Mouse (Mus musculus) CH12.LX (cell line): Measurements from ENCODE around the gene Olfr59. TPM values are rescaled to one million over a fixed set of nuclear protein-coding genes. Genes with fewer than 3 reads are reported as not detected.

ENCODE experiments used
- DNase-seq: peaks from one replicate; pipeline ENCODE4 v3.0.0-alpha.2; 2013; ENCODE audit errors: extremely low read depth
- H3K27ac ChIP-seq: 2 replicates; pipeline ENCODE4 v1.5.1; 2012; ENCODE audit warnings: low read depth, mild to moderate bottlenecking, control low read depth, moderate library complexity; ENCODE audit not compliant: insufficient read depth
- H3K27me3 ChIP-seq: replicated peaks from 2 replicates; pipeline ENCODE3; 2012; ENCODE audit warnings: inconsistent platforms
- H3K36me3 ChIP-seq, 2 experiments: replicated peaks in 1 of 2; 2 replicates each; pipeline versions ENCODE3 to v1.6.1; 2012; ENCODE audit warnings: inconsistent platforms in 1 of 2, low read length in 1 of 2, mild to moderate bottlenecking in 1 of 2, mixed read lengths in 1 of 2, moderate library complexity in 1 of 2; ENCODE audit not compliant: control insufficient read depth in 1 of 2, insufficient read depth in 1 of 2
- H3K4me1 ChIP-seq, 2 experiments: 2 replicates each; pipeline ENCODE4 v1.6.1; 2012; ENCODE audit warnings: inconsistent platforms in 1 of 2, moderate library complexity in 1 of 2; ENCODE audit not compliant: insufficient read depth in 2 of 2, control insufficient read depth in 1 of 2
- H3K4me2 ChIP-seq: 2 replicates; pipeline ENCODE4 v1.6.1; 2012; ENCODE audit warnings: low read depth, mild to moderate bottlenecking, control low read depth; ENCODE audit not compliant: poor library complexity, insufficient read depth, severe bottlenecking
- H3K4me3 ChIP-seq, 3 experiments: fragments of 150-350 bp in 1 of 3; sonication (generic) in 1 of 3; replicated peaks in 1 of 3; 2 replicates each; pipeline versions ENCODE3 to v1.5.1; 2011 to 2012; ENCODE audit warnings: low read depth in 2 of 3, low read length in 2 of 3, mild to moderate bottlenecking in 2 of 3, moderate library complexity in 2 of 3, control low read depth in 1 of 3, improper control_type of control experiment in 1 of 3, inconsistent platforms in 1 of 3, mixed read lengths in 1 of 3; ENCODE audit not compliant: poor library complexity in 1 of 3
- H3K79me2 ChIP-seq: replicated peaks from 2 replicates; pipeline ENCODE4 v1.6.1; 2012; ENCODE audit warnings: mild to moderate bottlenecking, moderate library complexity; ENCODE audit not compliant: control insufficient read depth, poor library complexity, insufficient read depth, severe bottlenecking; ENCODE audit errors: extremely low read depth
- H3K9ac ChIP-seq: 2 replicates; pipeline ENCODE4 v1.6.1; 2012; ENCODE audit warnings: low read depth, mild to moderate bottlenecking, control low read depth, moderate library complexity; ENCODE audit not compliant: insufficient read depth
- H3K9me3 ChIP-seq: replicated peaks from 2 replicates; pipeline ENCODE3; 2012; ENCODE audit warnings: low read length, inconsistent platforms, mixed read lengths
- BHLHE40 ChIP-seq: IDR thresholded peaks from 2 replicates; pipeline ENCODE4 v1.6.1; 2011; ENCODE audit warnings: mild to moderate bottlenecking, low read depth, low read length, improper control_type of control experiment
- HCFC1 ChIP-seq: IDR thresholded peaks from 2 replicates; pipeline ENCODE4 v1.6.1; 2012; ENCODE audit warnings: low read depth, mild to moderate bottlenecking, inconsistent platforms, low read length, improper control_type of control experiment
- IRF4 ChIP-seq: IDR thresholded peaks from 2 replicates; pipeline ENCODE4 v1.6.1; 2014; ENCODE audit warnings: low read depth, mild to moderate bottlenecking, inconsistent platforms, low read length, improper control_type of control experiment
- MAZ ChIP-seq: IDR thresholded peaks from 2 replicates; pipeline ENCODE4 v1.6.1; 2012; ENCODE audit warnings: low read depth, mild to moderate bottlenecking, inconsistent platforms, low read length, improper control_type of control experiment, moderate library complexity
- MXI1 ChIP-seq: IDR thresholded peaks from 2 replicates; pipeline ENCODE4 v1.6.1; 2011; ENCODE audit warnings: mild to moderate bottlenecking, low read depth, low read length, improper control_type of control experiment
- MYC ChIP-seq: IDR thresholded peaks from 2 replicates; pipeline ENCODE4 v1.6.1; 2011; ENCODE audit warnings: low read depth, mild to moderate bottlenecking, improper control_type of control experiment, low read length
- NRF1 ChIP-seq: IDR thresholded peaks from 2 replicates; pipeline ENCODE4 v1.6.1; 2014; ENCODE audit warnings: low read depth, mild to moderate bottlenecking, inconsistent platforms, low read length, improper control_type of control experiment, moderate library complexity
- POLR2AphosphoS2 ChIP-seq: IDR thresholded peaks from 2 replicates; pipeline ENCODE4 v1.6.1; 2011; ENCODE audit warnings: low read depth, low read length, improper control_type of control experiment
- RCOR1 ChIP-seq: conservative IDR thresholded peaks from 2 replicates; pipeline ENCODE4 v1.6.1; 2012; ENCODE audit warnings: low read depth, mild to moderate bottlenecking, inconsistent platforms, low read length, improper control_type of control experiment
- SIN3A ChIP-seq: IDR thresholded peaks from 2 replicates; pipeline ENCODE4 v1.6.1; 2012; ENCODE audit warnings: low read length, improper control_type of control experiment, inconsistent platforms
- SMC3 ChIP-seq: IDR thresholded peaks from 2 replicates; pipeline ENCODE4 v1.6.1; 2011; ENCODE audit warnings: low read depth, low read length, improper control_type of control experiment
- UBTF ChIP-seq: IDR thresholded peaks from 2 replicates; pipeline ENCODE4 v1.6.1; 2012; ENCODE audit warnings: low read depth, mild to moderate bottlenecking, inconsistent platforms, low read length, improper control_type of control experiment, moderate library complexity
- USF1 ChIP-seq: IDR thresholded peaks from 2 replicates; pipeline ENCODE4 v1.6.1; 2014; ENCODE audit warnings: low read depth, mild to moderate bottlenecking, inconsistent platforms, low read length, improper control_type of control experiment
- USF2 ChIP-seq: conservative IDR thresholded peaks from 2 replicates; pipeline ENCODE4 v1.6.1; 2011; ENCODE audit warnings: low read depth, low read length, improper control_type of control experiment
- ZC3H11A ChIP-seq: IDR thresholded peaks from 2 replicates; pipeline ENCODE4 v1.6.1; 2012; ENCODE audit warnings: low read depth, mild to moderate bottlenecking, inconsistent platforms, low read length, improper control_type of control experiment
- ZKSCAN1 ChIP-seq: IDR thresholded peaks from 2 replicates; pipeline ENCODE4 v1.6.1; 2012; ENCODE audit warnings: low read depth, inconsistent platforms, low read length, improper control_type of control experiment, borderline replicate concordance
- ZMIZ1 ChIP-seq: IDR thresholded peaks from 2 replicates; pipeline ENCODE4 v1.6.1; 2012; ENCODE audit warnings: low read depth, mild to moderate bottlenecking, inconsistent platforms, low read length, improper control_type of control experiment
- ZNF384 ChIP-seq: IDR thresholded peaks from 2 replicates; pipeline ENCODE4 v1.6.1; 2012; ENCODE audit warnings: low read depth, low read length, improper control_type of control experiment, inconsistent platforms
- dilution Hi-C: fragments of 300-500 bp; cut with MboI; formaldehyde crosslinking; loops from 2 replicates; pipeline ENCODE4 v1.14.3; 2020; ENCODE audit warnings: low sequenced_read_pairs; ENCODE audit not compliant: extremely low pct_unique_long_range_greater_than_20kb, extremely low pct_ligation_motif_present
- in situ Hi-C: fragments of 300-500 bp; cut with MboI; formaldehyde crosslinking; loops from 3 replicates; pipeline ENCODE4 v1.14.3; 2019; ENCODE audit warnings: low sequenced_read_pairs, low pct_ligation_motif_present, low pct_unique_long_range_greater_than_20kb, mixed read lengths
- polyA plus RNA-seq: library from polyadenylated mRNA; unstranded; fragments of >175 nt; gene quantifications from 2 replicates; pipeline ENCODE4 v1.2.1, GENCODE M21; 2012; ENCODE audit warnings: low read depth; ENCODE audit not compliant: insufficient read length
- total RNA-seq, 2 experiments: library from RNA; depleted of rRNA; stranded (reverse); fragments of 300-350 nt in 1 of 2; fragments of >200 nt in 1 of 2; gene quantifications; 2 replicates each; pipeline ENCODE4 v1.2.3; 2012 to 2014

The Olfr59 gene
- total and polyA plus RNA-seq, 3 experiments: not detected

- dilution Hi-C loops: no loop called here
- TF ChIP-seq ZMIZ1 (no peak), ZC3H11A (no peak), UBTF (no peak), IRF4 (no peak), SMC3 (no peak), USF1 (no peak), BHLHE40 (no peak), ZKSCAN1 (no peak), MAZ (no peak), RCOR1 (no peak), NRF1 (no peak), USF2 (no peak), HCFC1 (no peak), ZNF384 (no peak)
- no peaks in the 10 kb centered on the region for H3K36me3 ChIP-seq
- H3K9me3 ChIP-seq: no peaks in the 10 kb centered on the region
- DNase-seq: no peak
- no peaks in the 10 kb centered on the region for H3K4me1 ChIP-seq
- peaks cover 54% of the 10 kb centered on the region for H3K27me3 ChIP-seq
- H3K79me2 ChIP-seq: no peaks in the 10 kb centered on the region
- in situ Hi-C loops: no loop called here
- no peak within 1 kb of the TSS for H3K27ac ChIP-seq
- no peak within 1 kb of the TSS for H3K4me2 ChIP-seq
- H3K9ac ChIP-seq: no peak within 1 kb of the TSS
- no peak within 1 kb of the TSS for H3K4me3 ChIP-seq
These were observed 24.0 kb upstream of the Olfr59 start, which contains the start of gene Olfr406 for GRCm38 (mm10) chr11:74259508-74259907. Gene Olfr406, plus strand, starts transcription at chr11:74259808.

DNA sequence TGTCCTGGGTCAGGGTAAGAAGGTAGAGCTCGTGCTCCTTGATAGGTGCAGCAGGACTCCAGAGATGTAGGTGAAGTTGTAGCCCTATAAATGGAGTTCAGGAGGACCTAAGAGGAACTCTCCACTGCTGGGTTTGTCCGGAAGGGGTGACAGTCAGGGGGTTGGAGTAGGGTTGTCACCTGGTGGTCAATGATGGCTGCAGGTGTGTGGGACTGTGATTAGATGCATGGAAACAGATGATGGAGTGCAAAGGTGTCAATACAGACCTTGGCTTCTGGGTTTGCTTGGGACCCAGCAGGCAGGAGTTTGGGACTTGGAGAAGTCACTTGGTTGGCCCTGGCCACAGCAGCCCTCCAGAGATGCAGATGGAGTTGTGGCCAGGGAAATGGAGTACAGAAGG is 3.7 kb downstream of the Olfr59 start:
- Histone ChIP-seq H3K4me2 (no peak overlapping the region), H3K9me3 (no peaks in the 10 kb centered on the region), H3K4me1 (no peaks in the 10 kb centered on the region), H3K27me3 (peaks cover 48% of the 10 kb centered on the region), H3K36me3 (no peaks in the 10 kb centered on the region), H3K27ac (no peak overlapping the region), H3K4me3 (no peak overlapping the region), H3K9ac (no peak overlapping the region), H3K79me2 (no peaks in the 10 kb centered on the region)
- dilution Hi-C loops (no loop called here), in situ Hi-C loops (no loop called here)
- TF ChIP-seq IRF4 (no peak), MYC (no peak), MXI1 (no peak), ZMIZ1 (no peak), POLR2AphosphoS2 (no peak), SIN3A (no peak)
- no peak for DNase-seq
